In the genomic region with DNA sequence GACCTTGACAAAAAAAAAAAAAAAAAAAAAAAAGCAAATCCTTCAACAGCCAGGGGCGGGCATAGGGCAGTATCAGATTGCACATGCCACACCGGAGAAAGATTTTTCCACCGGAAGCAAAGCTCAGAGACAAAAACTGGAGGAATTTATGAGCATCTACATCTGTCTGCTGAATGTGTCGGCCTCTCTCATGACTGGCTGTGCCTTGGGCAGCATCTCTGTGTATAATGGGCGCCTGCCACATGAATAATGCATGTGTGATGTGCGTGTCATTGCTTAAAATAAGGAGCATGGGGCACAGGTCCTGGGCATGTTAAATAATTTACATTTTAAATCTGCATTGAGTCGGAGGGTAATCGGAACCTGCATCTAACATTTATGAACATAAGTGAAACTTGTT, we compare ENCODE assay signal across 27 mouse cellular contexts.
A peak's percentile ranks its signal among the peaks of the same experiment; 100 is the strongest.
DNase-seq lines count a peak whose midpoint lies in the region; ATAC-seq and TF ChIP-seq lines count a peak whose summit lies in the region.
"Had no signal": no experiment of that assay in that cellular context is flagged by ENCODE, and none has a peak within 500 bp of the region (broad histone marks: within the 10 kb centered on the region; RNA-seq: fewer than 3 reads in every experiment).

No protein-coding gene starts in this region.

- no peak overlapping the region for H3K9ac ChIP-seq in hindbrain, embryonic 12.5 days
- no peak overlapping the region for H3K9ac ChIP-seq in hindbrain, embryonic 16.5 days (ENCODE audit: low read depth, low read length)
- H3K9ac ChIP-seq: embryonic facial prominence, embryonic 13.5 days; heart, embryonic 12.5 days; limb, embryonic 12.5 days; liver, embryonic 12.5 days; stomach, embryonic 15.5 days had no signal

- no peak for TF ChIP-seq CTCF in brain, embryonic 14.5 days (IDR thresholded peaks at IDR 0.05; ENCODE audit: borderline replicate concordance, extremely low read depth, insufficient read depth, insufficient read length)

- no peak overlapping the region for H3K4me2 ChIP-seq in hindbrain, embryonic 12.5 days (replicated peaks)
- no peak overlapping the region for H3K4me2 ChIP-seq in hindbrain, embryonic 16.5 days (ENCODE audit: low read length)
- H3K4me2 ChIP-seq: embryonic facial prominence, embryonic 13.5 days; heart, embryonic 12.5 days; limb, embryonic 12.5 days; liver, embryonic 12.5 days; stomach, embryonic 15.5 days had no signal

- 23% methylated on average over 8 of the region's 8 CpGs for WGBS in hindbrain, embryonic 12.5 days
- WGBS in hindbrain, embryonic 16.5 days: 17% methylated on average over 8 of the region's 8 CpGs

- no peak overlapping the region for H3K27ac ChIP-seq in hindbrain, embryonic 12.5 days
- no peak overlapping the region for H3K27ac ChIP-seq in hindbrain, embryonic 16.5 days (ENCODE audit: low read depth, low read length)
- H3K27ac ChIP-seq: embryonic facial prominence, embryonic 13.5 days; limb, embryonic 12.5 days; liver, embryonic 12.5 days; stomach, embryonic 15.5 days had no signal

- no peaks in the 10 kb centered on the region for H3K27me3 ChIP-seq in hindbrain, embryonic 12.5 days
- no peaks in the 10 kb centered on the region for H3K27me3 ChIP-seq in hindbrain, embryonic 16.5 days (replicated peaks; ENCODE audit: control insufficient read depth, insufficient read depth, low read length)
- H3K27me3 ChIP-seq: embryonic facial prominence, embryonic 13.5 days; heart, embryonic 12.5 days; liver, embryonic 12.5 days; megakaryocyte, embryonic 14.5 days; stomach, embryonic 15.5 days had no signal

- no peak overlapping the region for H3K4me3 ChIP-seq in hindbrain, embryonic 12.5 days
- H3K4me3 ChIP-seq in hindbrain, embryonic 16.5 days (ENCODE audit: low read length): no peak overlapping the region
- H3K4me3 ChIP-seq: embryonic facial prominence, embryonic 13.5 days; heart, embryonic 12.5 days; limb, embryonic 12.5 days; liver, embryonic 12.5 days; megakaryocyte, embryonic 14.5 days; stomach, embryonic 15.5 days had no signal

- no peaks in the 10 kb centered on the region for H3K9me3 ChIP-seq in hindbrain, embryonic 12.5 days (replicated peaks)
- no peaks in the 10 kb centered on the region for H3K9me3 ChIP-seq in hindbrain, embryonic 16.5 days (ENCODE audit: control insufficient read depth, low read length)
- H3K9me3 ChIP-seq: embryonic facial prominence, embryonic 13.5 days; limb, embryonic 12.5 days; stomach, embryonic 15.5 days had no signal

- DNase-seq in 3T3-L1 (ENCODE audit: low read depth, low spot score): peak; percentile 32
- peak; percentile 69 for DNase-seq in brain, embryonic 14.5 days (ENCODE audit: low read depth)
- peak; percentile 53 for DNase-seq in mesoderm, embryonic 11.5 days (ENCODE audit: low read depth, low spot score)
- DNase-seq in left cerebral cortex, adult 11 months (ENCODE audit: low spot score): no peak
- no peak for DNase-seq in c-Kit-positive CD71-positive TER-119-positive erythroid progenitor cells, embryonic 14.5 days (ENCODE audit: low spot score)
- DNase-seq in layer of hippocampus, postnatal 25 days (ENCODE audit: extremely low spot score in 1 of 2, low spot score in 1 of 2): no peak
- DNase-seq: adrenal gland, adult 8-10 months; cerebellum, adult 11 months; cerebellum, postnatal 14 days; heart, adult 11 months; heart, postnatal 14 days; kidney, adult 8-10 months; kidney, postnatal 14 days; layer of hippocampus, adult 9-11 months; lung, adult 2 months; right cerebral cortex, postnatal 25 days; thymus, adult 18-20 months; thymus, postnatal 4 days had no signal

- TF ChIP-seq POLR2A in brain, embryonic 14.5 days (IDR thresholded peaks at IDR 0.05; ENCODE audit: borderline replicate concordance, extremely low read depth, insufficient read depth, insufficient read length, poor library complexity, severe bottlenecking): no peak

- ATAC-seq in hindbrain, embryonic 12.5 days (ENCODE audit: low FRiP score): peak; percentile 80; the same call in 1 of the 2 replicates
- ATAC-seq in hindbrain, embryonic 16.5 days: no peak
- ATAC-seq: inflammation-experienced regulatory T-cells, adult 6 months; liver, embryonic 12.5 days had no signal

- no peaks in the 10 kb centered on the region for H3K36me3 ChIP-seq in hindbrain, embryonic 12.5 days
- no peaks in the 10 kb centered on the region for H3K36me3 ChIP-seq in hindbrain, embryonic 16.5 days (ENCODE audit: control insufficient read depth, insufficient read depth, low read length)
- H3K36me3 ChIP-seq: embryonic facial prominence, embryonic 13.5 days; heart, embryonic 12.5 days; limb, embryonic 12.5 days; liver, embryonic 12.5 days; stomach, embryonic 15.5 days had no signal

- H3K4me1 ChIP-seq in hindbrain, embryonic 12.5 days: peaks cover 11% of the 10 kb centered on the region
- peaks cover 5% of the 10 kb centered on the region; the same call in 1 of the 2 replicates for H3K4me1 ChIP-seq in hindbrain, embryonic 16.5 days (ENCODE audit: control insufficient read depth, insufficient read depth, low read depth, low read length)
- H3K4me1 ChIP-seq: embryonic facial prominence, embryonic 13.5 days; heart, embryonic 12.5 days; limb, embryonic 12.5 days; liver, embryonic 12.5 days; megakaryocyte, embryonic 14.5 days; stomach, embryonic 15.5 days had no signal

Comparison
In these comparisons a context has a peak if more than half of its experiments do, and no peak if none do; other contexts are left out.
1. DNase-seq: peak in 3T3-L1 (single experiment), brain, embryonic 14.5 days (single experiment) and mesoderm, embryonic 11.5 days (single experiment); none in left cerebral cortex, adult 11 months (single experiment), c-Kit-positive CD71-positive TER-119-positive erythroid progenitor cells, embryonic 14.5 days (single experiment) and layer of hippocampus, postnatal 25 days (0 of 2).